Mouse (Mus musculus) hindbrain, postnatal 0 days (tissue): ENCODE measurements around the gene Rbfox1. TPM values are rescaled to one million over a fixed set of nuclear protein-coding genes. Genes with fewer than 3 reads are reported as not detected.

Experiments used
- ATAC-seq: fragments of 200-750 bp; cut with Nextera tagmentation; 2 replicates; pipeline ENCODE4 v1.8.0; 2017; ENCODE audit warnings: mild to moderate bottlenecking, moderate TSS enrichment, moderate library complexity
- DNase-seq: peaks from one replicate; pipeline ENCODE4 v3.0.0-alpha.2; 2015; ENCODE audit warnings: low spot score
- H3K27ac ChIP-seq: fragments of 300-500 bp; sonication (generic); 2 replicates; pipeline ENCODE4 v1.5.1; 2014; ENCODE audit warnings: mild to moderate bottlenecking
- H3K27me3 ChIP-seq: fragments of 300-500 bp; sonication (generic); 2 replicates; pipeline ENCODE4 v1.6.1; 2014; ENCODE audit warnings: low read length, mixed read lengths; ENCODE audit not compliant: insufficient read depth
- H3K36me3 ChIP-seq: fragments of 300-500 bp; sonication (generic); 2 replicates; pipeline ENCODE4 v1.6.1; 2014; ENCODE audit warnings: low read length, mixed read lengths; ENCODE audit not compliant: insufficient read depth
- H3K4me1 ChIP-seq: fragments of 300-500 bp; sonication (generic); 2 replicates; pipeline ENCODE4 v1.6.1; 2014; ENCODE audit warnings: antibody characterized with exemption, low read length, mixed read lengths; ENCODE audit not compliant: insufficient read depth
- H3K4me2 ChIP-seq: fragments of 300-500 bp; sonication (generic); 2 replicates; pipeline ENCODE4 v1.6.1; 2014; ENCODE audit warnings: low read depth, mild to moderate bottlenecking, low read length, moderate library complexity, mixed read lengths
- H3K4me3 ChIP-seq: fragments of 300-500 bp; sonication (generic); 2 replicates; pipeline ENCODE4 v1.5.1; 2014; ENCODE audit warnings: low read length
- H3K9ac ChIP-seq: fragments of 300-500 bp; sonication (generic); replicated peaks from 2 replicates; pipeline ENCODE4 v1.6.1; 2014; ENCODE audit warnings: mild to moderate bottlenecking, low read length, moderate library complexity, mixed read lengths
- H3K9me3 ChIP-seq: fragments of 300-500 bp; sonication (generic); 2 replicates; pipeline ENCODE4 v1.6.1; 2016; ENCODE audit warnings: low read length, mixed read lengths
- CTCF ChIP-seq: IDR thresholded peaks from 2 replicates; pipeline ENCODE4 v1.5.1; 2016; ENCODE audit warnings: antibody characterized with exemption, control low read depth, low read depth
- WGBS: fragments of 180-500 bp; shearing (Covaris S2); extraction: QIAGEN DNeasy Blood & Tissue Kit; methylation state at CpG from one replicate; pipeline ENCODE4 v1.1.7; 2014; 5-methylcytosine and 5-hydroxymethylcytosine counted together
- polyA plus RNA-seq: library from polyadenylated mRNA; unstranded; fragments of >200 nt; fragmentation: Nextera tagmentation; extraction: Ambion mirVana; gene quantifications from 2 replicates; pipeline ENCODE4 v1.2.1, GENCODE M21; 2015
- total RNA-seq: library from RNA; depleted of rRNA; stranded (reverse); fragments of >200 nt; gene quantifications from 2 replicates; pipeline ENCODE4 v1.2.3, GENCODE M21; 2014

Gene Rbfox1
- total and polyA plus RNA-seq, 2 experiments from 2014 or later, result 158 to 204 TPM

GRCm38 (mm10) chr16:7034231-7034630 lies 1149.1 kb downstream of the Rbfox1 start:
- Histone ChIP-seq H3K4me3 (no peak overlapping the region), H3K4me1 (no peaks in the 10 kb centered on the region; the same call in 1 of the 2 replicates), H3K36me3 (no peaks in the 10 kb centered on the region), H3K9me3 (no peaks in the 10 kb centered on the region), H3K4me2 (no peak overlapping the region), H3K9ac (no peak overlapping the region), H3K27me3 (0 out of 2 replicates have a peak, but pooled peaks cover 4% of the 10 kb centered on the region), H3K27ac (no peak overlapping the region)
- TF ChIP-seq CTCF, result no peak
- DNase-seq (no peak), ATAC-seq (no peak)
- 87% methylated on average over 5 of the region's 5 CpGs for WGBS

DNA sequence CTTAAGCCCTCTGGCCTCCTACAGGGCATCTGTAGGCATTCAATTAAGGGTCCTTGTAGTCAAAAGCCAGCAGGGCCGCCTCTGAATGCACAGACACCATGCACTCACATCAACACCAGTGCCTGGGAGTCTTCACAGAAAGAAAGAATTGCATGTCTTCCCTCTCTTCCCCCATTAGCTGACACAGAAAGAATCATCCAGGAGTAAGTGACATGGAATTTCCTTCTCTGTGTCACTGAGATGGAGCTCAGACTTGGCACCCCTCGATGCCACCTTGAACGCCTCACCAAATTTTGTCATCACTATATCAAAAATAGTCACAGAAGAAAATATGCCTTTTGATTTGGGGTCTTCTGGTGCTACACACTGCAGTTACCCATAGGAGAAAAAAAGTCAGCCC lies 1151.4 kb downstream of the Rbfox1 start:
- H3K9me3 ChIP-seq, result no peaks in the 10 kb centered on the region
- ATAC-seq (no peak), DNase-seq (no peak)
- no peaks in the 10 kb centered on the region for H3K36me3 ChIP-seq
- TF ChIP-seq CTCF, result no peak
- WGBS, result 69% methylated on average over 3 of the region's 3 CpGs
- no peak overlapping the region for H3K4me2 ChIP-seq
- H3K27me3 ChIP-seq, result 0 out of 2 replicates have a peak, but pooled peaks cover 4% of the 10 kb centered on the region
- no peak overlapping the region for H3K27ac ChIP-seq
- no peak overlapping the region for H3K4me3 ChIP-seq
- H3K4me1 ChIP-seq, result no peaks in the 10 kb centered on the region; the same call in 1 of the 2 replicates
- no peak overlapping the region for H3K9ac ChIP-seq

DNA sequence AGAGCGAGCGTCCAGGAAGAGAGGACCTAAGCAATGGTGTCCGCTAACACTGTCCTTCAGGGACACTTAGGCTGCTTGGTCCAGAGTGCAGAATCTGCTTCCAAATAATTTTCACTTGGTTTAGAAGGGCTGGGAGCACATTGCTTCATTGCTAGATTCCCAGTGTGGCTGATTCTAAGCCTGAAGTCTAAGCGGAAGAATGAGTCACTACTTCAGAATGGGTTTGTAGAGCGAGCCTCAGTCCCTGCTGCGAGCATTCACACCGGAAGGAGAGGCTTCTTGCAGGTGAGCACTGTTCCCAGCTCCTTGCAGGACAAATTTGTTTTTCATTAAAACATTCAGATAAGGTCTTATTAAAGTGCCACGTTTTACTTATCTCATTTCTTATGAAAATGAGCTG lies 1151.8 kb downstream of the Rbfox1 start:
- H3K9me3 ChIP-seq, result no peaks in the 10 kb centered on the region
- 0 out of 2 replicates have a peak, but pooled peaks cover 4% of the 10 kb centered on the region for H3K27me3 ChIP-seq
- WGBS, result 72% methylated on average over 8 of the region's 8 CpGs
- DNase-seq (no peak), ATAC-seq (no peak)
- no peak overlapping the region for H3K4me3 ChIP-seq
- no peak for TF ChIP-seq CTCF
- no peak overlapping the region for H3K9ac ChIP-seq
- H3K27ac ChIP-seq, result no peak overlapping the region
- H3K36me3 ChIP-seq, result no peaks in the 10 kb centered on the region
- no peaks in the 10 kb centered on the region; the same call in 1 of the 2 replicates for H3K4me1 ChIP-seq
- H3K4me2 ChIP-seq, result no peak overlapping the region

DNA sequence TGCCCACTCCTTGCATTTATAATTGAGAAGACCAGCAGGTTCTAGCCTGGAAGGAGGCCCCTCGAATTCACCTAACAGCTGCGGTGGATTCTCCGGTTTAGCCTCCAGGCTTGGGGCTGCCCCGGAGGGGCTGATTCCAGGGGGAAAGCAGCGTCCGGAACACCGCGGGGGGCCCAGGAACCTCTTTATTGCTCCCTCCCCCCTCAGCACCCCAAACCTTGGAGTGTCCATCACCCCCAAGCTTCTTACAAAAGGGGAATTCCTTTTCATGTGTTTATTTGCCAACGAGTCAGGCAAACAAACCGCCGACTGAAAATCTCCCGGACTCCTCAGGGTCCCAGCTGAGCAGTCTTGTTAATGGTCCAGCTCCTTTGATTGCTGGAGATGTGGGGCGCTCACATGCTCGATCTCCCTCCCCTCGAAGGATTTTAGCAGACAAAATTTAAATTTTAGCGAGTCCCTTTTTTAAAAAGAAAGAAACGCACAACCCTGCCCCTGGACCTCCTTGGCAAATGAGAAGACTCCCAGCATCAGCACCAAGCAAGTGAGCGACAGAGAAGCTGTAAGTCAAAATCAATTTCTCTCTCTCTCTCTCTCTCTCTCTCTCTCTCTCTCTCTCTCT lies 1153.6 kb downstream of the Rbfox1 start:
- under 1% methylated on average over 18 of the region's 18 CpGs for WGBS

DNA sequence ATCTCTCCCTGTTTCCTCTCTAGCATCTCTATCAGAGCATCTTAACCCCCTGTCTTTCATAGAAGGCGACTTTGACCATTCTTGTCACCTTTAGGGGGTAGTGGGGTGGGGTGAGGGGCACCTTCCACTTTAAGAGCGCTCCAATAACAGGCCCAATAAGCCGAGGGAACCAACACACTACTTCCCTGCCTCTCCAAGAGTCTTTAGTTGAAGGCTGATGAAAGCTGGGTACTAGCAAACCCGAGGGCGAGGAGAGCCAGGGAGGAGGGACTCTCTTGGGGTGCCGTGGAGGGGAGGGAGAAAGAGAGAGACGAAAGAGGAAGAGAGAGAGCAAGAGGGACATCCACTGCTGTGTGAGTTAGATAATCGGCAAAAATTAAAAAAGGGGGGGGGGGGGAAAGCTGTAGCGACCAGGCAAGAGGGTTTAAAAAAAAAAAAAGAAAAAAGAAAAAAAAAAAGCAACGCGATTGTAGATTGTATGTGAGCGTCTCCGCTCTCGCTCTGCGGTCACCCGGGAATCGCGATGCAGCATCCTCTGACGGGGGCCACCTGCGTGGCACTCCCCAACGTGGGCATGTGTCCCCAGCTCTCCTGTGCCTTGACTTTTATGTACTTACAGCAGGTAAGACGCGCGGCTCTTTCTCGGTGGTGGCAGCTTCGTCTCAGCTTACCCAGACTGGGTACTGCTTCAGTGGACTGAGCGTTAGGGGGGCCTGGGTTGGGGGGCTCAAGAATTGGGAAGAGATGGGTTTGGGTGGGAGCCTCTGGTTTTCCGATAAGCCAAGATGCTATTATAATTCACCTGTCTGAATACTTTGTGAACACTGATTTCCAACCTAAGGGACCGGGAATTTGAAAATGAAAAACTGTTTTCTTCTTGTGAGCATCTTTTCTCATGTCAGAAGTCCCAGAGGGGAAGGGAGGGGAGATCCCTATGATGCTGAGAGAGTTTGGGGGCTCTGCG lies 1154.5 kb downstream of the Rbfox1 start:
- WGBS, result 2% methylated on average over 29 of the region's 30 CpGs
- Histone ChIP-seq H3K4me1 (no peaks in the 10 kb centered on the region; the same call in 1 of the 2 replicates), H3K4me2 (peak overlapping the region; percentile 71), H3K4me3 (peak overlapping the region; percentile 33), H3K36me3 (no peaks in the 10 kb centered on the region), H3K9ac (peak overlapping the region; percentile 35; the same call in 1 of the 2 replicates), H3K27ac (peak overlapping the region; percentile 26; the same call in 1 of the 2 replicates), H3K27me3 (0 out of 2 replicates have a peak, but pooled peaks cover 4% of the 10 kb centered on the region), H3K9me3 (no peaks in the 10 kb centered on the region)
- ATAC-seq (peak; percentile 69; the same call in 1 of the 2 replicates), DNase-seq (peak; percentile 53)
- no peak for TF ChIP-seq CTCF

More for the DNA sequence above, 1153.6 kb downstream of the Rbfox1 start:
- DNase-seq, result peak; percentile 46
- no peak for TF ChIP-seq CTCF
- ATAC-seq, result 0 out of 2 replicates have a peak, but pooled peaks have one; percentile 10
- Histone ChIP-seq H3K9ac (peak overlapping the region; percentile 44), H3K4me2 (peak overlapping the region; percentile 71), H3K4me3 (peak overlapping the region; percentile 33), H3K27ac (peak overlapping the region; percentile 41; the same call in 1 of the 2 replicates), H3K36me3 (no peaks in the 10 kb centered on the region), H3K27me3 (0 out of 2 replicates have a peak, but pooled peaks cover 4% of the 10 kb centered on the region), H3K4me1 (no peaks in the 10 kb centered on the region; the same call in 1 of the 2 replicates), H3K9me3 (no peaks in the 10 kb centered on the region)

DNA sequence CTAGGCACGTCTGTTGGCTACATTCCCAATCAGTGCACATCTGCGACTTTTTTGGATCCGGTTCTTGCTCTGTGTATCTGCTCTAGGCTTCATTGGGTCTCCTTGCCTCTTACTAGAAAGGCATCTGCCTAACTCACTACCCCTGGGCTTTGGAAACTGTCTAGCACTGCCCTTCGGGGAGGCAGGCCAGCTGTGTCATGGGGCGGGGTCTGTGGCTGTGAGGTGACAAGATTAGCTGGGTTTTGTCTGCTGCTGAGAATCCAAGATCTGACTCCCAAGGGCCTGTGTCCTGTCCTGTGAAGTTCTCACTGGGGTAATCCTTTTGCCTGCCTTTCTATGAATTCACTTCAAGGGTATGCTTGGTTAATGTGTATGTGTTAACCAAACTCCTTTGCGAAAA lies 1155.5 kb downstream of the Rbfox1 start:
- Histone ChIP-seq H3K9me3 (no peaks in the 10 kb centered on the region), H3K27me3 (0 out of 2 replicates have a peak, but pooled peaks cover 4% of the 10 kb centered on the region), H3K27ac (no peak overlapping the region; the same call in 1 of the 2 replicates), H3K4me1 (no peaks in the 10 kb centered on the region; the same call in 1 of the 2 replicates), H3K4me3 (peak overlapping the region; percentile 33), H3K9ac (peak overlapping the region; percentile 35), H3K36me3 (no peaks in the 10 kb centered on the region), H3K4me2 (peak overlapping the region; percentile 71)
- no peak for DNase-seq
- ATAC-seq, result no peak
- WGBS, result 26% methylated on average over 6 of the region's 6 CpGs
- TF ChIP-seq CTCF, result no peak
